Mouse (Mus musculus) left cerebral cortex, adult 18-20 months (tissue): ENCODE measurements around the gene BC030499. TPM values are rescaled to one million over a fixed set of nuclear protein-coding genes. Genes with fewer than 3 reads are reported as not detected.
A peak's percentile ranks its signal among the peaks of the same experiment; 100 is the strongest.
"Not testable (repeated sequence)": the region's sequence is repeated elsewhere in the genome, so short reads cannot be mapped to it uniquely, and the experiment has no call there.

Experiments used
- DNase-seq, 2 experiments: peaks; one replicate each; pipeline ENCODE4 v3.0.0; 2021 to 2022; ENCODE audit warnings: low spot score in 2 of 2, mixed read lengths in 1 of 2
- long read RNA-seq, 2 experiments: library from polyadenylated mRNA; stranded (forward); transcript quantifications; one replicate each; pipeline ENCODE4 v2.0.0; 2021
- total RNA-seq, 2 experiments: library from RNA; stranded (reverse); gene quantifications; 2 replicates each; pipeline ENCODE4 v1.2.3; 2021

BC030499 gene
- 10 to 100 TPM; 18.3 to 20.0 TPM for total RNA-seq
- long read RNA-seq, experiment 1, partial matches to known transcripts, result 0 of 20 reads
- long read RNA-seq, experiment 1, other reads (novel, unspliced or antisense), result 20 of 20 reads
- long read RNA-seq, experiment 2, partial matches to known transcripts, result 1 of 16 reads
- long read RNA-seq, experiment 2, other reads (novel, unspliced or antisense), result 15 of 16 reads

DNA sequence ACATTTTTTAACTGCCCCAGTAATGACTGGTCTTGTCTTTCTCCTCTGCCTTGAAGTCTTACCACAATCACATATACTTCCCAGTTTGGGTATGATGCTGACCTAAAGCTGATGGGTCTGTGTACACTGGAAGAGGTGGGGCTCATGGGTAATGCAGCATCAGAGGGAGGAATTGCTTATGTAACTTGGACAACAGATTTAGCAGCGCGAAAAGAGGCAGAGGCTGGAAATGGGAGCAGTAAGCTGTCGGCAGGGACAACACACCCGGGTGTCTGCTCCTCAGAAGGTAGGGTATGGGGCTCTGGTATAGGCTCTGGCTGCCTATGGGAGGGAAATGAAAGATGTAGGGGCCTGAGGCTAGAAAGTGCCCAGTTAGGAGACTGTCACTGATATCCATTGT is at the start of gene BC030499:
BC030499 (plus strand) TSS at position 188 of the 400 bp plus-strand sequence.
- peak; percentile 46 to 68 for DNase-seq

DNA sequence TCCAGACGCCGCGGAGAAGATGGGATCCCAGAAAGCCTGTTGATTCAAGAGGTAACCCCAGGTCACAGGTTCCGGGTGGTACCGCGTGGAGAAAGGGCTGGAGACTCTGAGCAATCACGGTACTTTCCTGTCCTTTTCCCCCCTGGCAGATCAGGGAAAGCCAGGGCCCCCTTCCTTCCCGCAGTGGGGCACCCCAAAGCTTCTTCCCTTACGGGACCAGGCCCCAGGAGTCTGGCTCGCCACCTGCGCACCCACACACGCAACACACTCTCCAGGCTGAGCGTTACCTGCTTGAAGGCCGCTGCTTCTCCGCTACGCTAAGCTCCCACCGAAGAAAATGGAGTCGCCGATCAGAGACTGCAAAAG is 45.4 kb upstream of the BC030499 start:
- DNase-seq, result no peak

DNA sequence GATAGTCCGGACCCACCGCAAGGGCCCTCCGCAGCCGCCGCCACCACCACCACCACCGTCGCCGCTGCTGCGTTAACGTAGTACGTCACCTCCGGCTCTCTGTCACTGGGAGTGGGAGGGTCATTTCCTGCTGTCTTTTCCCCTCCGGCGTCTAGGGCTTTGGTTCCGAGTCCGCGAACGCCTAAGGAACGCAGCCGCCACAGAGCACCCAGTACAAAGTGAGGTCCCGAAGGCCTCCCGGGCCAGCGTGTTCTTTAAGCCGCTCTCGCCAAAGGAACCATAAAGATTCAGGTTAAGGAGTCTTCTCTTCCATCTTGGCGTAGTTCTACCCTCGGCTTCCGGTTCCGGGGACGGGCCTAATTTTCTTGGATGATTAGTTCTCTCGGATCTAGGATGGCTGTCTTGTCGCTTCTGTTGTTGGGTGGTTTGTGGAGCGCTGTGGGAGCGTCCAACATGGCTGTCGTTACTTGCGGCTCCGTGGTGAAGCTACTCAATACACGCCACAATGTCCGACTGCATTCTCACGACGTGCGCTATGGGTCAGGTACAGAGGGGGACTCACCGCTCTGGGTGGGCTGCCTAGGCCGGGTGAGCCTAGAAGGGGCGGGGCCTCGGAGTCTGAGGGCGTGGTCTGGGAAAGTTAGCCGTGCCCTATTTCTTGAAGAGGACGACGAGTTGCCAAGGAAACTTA is 44.9 kb upstream of the BC030499 start, which contains the start of the genes Sdf2 and Supt6:
Sdf2 (plus strand) TSS at position 120 of the 691 bp plus-strand sequence.
Supt6 (minus strand) TSS at position 361 of the 691 bp plus-strand sequence.
- DNase-seq, result peak; percentile 81 to 88

DNA sequence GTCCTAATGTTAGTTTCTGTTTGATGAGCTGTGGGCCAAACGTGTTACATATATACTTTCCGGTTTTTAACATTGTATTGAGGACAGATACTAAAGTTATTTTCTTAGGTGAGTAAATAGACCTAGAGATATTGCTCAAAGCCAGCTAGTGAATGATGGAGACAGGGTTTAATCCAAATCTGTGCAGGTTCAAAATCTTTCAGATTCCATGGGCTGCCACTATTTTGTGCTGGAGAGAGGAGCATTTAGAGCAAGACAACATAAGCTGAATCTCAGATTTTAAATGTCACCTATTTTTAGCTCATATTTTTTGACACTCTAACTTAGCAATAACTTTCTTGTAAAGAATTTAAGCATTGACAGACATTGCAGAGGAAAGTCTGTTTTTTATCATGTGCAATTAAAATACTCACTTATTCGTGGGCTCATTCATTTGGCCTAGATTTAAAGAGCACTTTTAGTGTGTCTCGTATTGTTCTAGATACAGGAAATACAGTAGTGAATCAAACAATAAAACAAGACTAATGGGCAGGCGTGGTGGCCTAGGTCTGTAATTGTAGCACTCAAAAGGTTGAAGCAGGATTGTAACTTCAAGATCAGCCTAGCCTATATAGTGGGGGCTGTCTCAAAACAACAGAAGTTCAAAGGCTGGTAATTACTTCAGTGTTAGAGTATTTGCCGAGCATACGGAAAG is 44.2 kb upstream of the BC030499 start:
- DNase-seq, result no peak

DNA sequence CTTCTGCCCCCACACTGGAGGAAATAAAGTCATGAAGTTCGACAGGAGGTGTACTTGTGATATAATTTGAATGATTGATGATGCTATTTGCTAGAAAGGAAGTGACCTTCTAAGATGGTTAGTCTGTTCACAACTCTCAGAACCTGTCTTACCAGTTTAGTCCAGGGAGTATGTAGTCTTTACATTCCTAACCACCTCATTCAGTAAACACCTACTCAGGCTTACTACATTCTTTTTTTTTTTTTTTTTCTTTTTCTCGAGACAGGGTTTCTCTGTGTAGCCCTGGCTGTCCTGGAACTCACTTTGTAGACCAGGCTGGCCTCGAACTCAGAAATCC is 43.7 kb upstream of the BC030499 start:
- no peak for DNase-seq

DNA sequence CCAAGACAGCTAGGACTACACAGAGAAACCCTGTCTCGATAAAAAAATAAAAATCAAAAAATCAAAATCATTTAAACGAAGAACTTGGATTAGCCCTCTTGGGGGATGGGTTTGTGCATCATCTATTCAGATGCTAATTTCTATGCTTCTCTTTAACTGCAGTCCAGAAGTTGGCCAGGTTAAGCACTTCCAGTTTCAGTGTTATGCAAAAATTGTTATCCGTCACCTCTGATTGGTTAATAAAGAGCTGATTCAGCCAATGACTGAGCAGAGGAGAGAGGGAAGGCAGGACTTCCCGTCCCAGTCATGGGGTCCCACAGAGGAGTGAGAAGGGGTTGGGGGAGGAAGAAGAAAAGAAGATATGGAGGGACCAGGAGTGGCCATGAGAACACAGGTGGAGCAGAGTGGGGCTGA is 42.9 kb upstream of the BC030499 start:
- no peak for DNase-seq

DNA sequence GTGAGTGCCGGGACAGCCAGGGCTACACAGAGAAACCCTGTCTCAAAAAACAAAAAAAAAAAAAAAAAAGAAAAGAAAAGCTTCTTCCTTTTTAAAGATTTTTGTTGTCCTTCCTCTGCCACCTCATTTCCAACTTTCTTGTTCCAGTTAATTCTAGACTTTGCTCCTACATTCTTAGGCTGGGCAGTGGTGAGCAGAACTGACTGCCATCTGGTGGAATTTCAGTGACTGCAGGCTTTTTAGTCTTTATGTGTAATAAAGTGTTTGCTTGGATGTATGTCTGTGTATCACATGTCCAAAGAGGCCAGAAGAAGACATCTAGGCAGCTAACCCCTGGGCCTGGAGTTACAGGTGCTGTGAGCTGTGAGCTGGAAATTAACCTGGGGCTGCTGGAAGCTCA is 34.0 kb upstream of the BC030499 start:
- no peak for DNase-seq

DNA sequence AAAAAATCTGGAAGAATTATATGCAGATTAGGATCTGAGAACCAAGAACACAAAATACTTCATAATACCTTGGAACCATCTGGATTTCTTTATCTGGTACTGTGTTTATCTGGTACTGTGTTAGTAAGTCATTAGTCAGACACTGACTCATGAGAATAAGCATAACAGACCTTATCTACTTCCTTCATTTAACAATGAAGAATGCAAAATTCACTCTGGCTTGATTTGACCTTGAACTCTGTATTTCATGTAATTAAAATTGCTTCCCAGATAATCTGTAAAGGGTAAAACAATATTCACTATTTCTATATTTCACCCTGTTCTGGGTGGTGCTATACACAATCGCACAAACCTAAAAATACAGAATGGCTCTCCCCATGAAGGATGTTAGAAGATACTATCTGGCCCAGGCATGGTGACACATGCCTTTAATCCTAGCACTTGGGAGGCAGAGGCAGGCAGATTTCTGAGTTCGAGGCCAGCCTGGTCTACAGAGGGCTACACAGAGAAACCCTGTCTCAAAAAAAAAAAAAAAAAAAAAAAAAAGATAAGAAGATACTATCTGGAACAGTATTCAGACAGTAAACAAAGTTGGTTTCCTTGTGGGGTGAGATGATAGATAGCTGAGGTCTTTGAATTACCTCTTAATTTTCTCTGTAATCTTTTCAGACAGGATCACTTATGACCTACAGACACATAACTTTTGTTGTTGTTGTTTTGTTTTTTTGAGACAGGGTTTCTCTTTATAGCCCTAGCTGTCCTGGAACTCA is 30.0 kb upstream of the BC030499 start:
- no peak for DNase-seq

DNA sequence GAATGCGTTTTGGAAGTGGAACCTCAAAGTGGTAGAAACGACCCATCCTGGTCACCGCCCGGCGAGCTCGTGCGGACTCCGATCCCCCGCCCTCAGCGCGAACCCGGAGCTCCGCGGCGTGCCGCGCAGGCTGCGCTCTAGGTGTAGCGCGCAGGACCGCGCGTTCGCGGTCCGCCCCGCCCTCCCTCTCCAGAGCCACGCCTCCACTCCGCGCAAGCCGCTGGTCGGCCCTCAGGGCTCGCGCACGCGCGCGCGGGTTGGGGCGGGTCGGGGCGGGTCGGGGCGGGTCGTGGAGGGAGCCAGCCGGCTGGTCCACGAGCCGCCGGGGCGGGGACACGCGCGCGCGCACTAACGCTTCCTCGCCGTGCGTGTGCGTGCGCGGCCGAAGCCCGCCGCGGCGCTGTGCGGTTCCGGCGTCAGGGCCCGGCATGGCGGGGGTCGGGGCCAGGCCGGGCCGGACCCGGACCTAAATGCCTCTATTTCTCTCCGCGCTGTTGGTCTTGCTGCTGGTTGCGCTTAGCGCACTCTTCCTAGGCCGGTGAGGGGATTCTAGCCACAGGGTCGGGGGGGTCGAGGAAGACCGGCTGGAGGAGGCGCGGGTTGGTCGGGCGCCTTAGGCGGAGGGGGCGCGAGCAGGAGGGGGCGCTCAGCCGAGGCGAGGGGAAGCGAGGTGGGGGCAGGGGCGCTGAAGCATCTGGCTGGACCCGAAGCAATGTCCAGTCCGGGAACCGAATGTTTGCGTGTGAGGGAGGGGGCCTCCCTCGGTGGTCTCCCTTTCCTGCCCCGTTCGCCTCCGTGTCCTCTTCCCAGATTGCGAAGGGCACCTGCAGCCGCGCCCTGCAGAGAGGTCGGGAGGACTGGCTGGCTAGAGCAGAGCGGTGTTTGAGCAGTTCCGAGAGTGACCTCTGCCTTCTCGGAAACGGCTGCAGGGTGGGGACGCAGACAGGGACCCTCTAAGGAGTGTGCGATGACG is 29.0 kb upstream of the BC030499 start, which contains the start of gene 2610507B11Rik:
2610507B11Rik (plus strand) TSS at position 373 of the 973 bp plus-strand sequence.
- peak; percentile 85 to 93 for DNase-seq

DNA sequence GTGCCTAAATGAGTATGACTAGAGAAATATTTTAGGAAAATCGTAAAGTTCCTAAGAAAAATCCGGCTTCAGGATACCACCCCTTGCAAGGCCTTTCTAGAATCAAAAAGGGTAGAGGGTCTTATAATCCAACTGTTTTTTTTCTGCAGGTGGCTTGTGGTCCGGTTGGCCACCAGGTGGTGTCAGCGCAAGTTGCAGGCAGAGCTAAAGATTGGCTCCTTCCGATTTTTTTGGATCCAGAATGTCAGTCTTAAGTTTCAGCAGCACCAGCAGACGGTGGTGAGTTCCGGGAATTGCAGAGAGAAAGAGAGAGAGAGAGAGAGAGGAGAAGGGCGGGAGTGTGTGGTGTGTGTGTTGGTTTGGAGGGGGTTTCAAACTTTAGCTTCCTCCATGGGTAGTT is 28.1 kb upstream of the BC030499 start:
- peak; percentile 18 to 38 for DNase-seq

DNA sequence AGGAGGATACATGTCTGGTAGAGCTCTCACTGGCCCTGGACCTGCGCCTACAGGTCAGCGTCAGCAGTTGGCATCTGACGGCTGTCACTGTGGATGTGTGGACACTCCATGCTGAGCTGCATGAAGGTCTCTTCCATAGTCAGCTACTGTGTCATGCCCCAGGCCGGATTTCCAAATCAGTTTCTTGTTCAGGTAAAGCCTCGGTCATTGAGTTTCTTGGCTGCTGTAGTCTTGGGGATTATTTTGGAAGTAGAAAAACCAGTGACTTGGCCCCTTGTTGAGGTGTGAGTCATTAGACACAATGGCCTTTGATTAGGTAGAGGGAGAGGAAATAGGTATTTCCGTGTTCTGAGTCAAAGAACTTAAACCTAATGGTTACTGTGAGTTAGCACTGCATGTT is 25.1 kb upstream of the BC030499 start:
- no peak for DNase-seq

DNA sequence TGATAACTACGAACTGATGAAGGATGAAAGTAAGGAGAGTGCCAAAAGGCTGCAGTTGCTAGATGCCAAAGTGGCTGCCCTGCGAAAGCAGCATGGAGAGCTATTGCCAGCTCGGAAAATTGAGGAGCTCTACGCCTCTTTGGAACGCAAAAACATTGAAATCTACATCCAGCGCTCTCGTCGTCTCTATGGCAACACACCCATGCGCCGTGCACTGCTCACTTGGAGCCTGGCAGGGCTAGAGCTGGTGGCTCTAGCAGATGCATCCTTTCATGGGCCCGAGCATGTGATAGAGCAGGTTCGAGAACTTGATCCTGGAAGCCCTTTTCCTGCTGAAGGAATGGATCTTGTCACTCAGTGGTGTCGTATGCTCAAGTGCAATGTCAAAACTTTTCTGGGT is 18.7 kb upstream of the BC030499 start:
- peak; percentile 61 to 71 for DNase-seq

DNA sequence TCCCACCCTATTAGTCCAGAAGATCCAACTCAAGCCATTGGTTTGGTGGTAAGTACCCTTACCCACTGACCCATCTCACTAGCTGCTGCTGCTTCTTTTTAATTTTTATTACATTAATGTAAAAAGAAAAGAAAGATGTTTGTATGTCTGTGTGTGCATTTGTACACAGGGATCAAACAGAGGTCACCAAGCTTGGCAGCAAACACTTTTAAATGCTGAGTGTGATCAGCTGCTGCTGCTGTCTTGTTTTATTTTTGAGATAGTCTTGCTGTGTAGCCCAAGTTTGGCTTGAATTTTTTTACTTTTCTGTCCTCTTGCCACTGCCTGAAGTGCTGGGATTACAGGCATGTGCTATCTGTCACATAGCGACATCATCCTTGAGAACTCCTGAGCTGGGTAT is 15.0 kb upstream of the BC030499 start:
- no peak for DNase-seq

DNA sequence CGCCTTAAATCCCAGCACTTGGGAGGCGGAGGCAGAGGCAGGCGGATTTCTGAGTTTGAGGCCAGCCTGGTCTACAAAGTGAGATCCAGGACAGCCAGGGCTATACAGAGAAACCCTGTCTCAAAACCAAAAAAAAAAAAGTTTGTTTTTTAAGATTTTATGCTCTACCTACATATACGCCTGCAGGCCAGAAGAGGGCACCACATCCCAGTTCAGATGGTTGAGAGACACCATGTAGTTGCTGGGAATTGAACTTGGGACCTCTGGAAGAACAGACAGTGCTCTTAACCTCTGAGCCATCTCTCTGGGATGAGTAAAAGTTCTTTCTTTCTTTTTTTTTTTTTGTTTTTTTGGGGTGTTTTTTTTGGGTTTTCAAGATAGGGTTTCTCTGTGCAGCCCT is 14.5 kb upstream of the BC030499 start:
- DNase-seq, result not testable (repeated sequence)

DNA sequence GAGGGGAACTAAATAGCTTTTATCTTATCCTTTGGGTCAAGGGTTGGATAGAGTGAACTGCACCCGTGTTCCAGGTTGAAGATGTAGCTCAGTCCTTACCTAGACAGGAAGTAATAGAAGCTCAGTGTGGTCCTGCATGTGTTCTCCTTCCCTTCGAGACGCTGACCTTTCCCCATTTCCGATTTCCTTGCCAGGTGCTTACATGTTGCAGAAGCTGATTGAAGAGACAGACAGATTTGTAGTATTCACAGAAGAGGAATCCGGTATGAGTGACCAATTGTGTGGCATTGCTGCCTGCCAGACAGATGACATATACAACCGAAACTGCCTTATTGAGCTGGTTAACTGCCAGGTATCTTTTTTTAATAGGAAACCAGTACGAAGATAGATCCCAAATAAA is 11.8 kb upstream of the BC030499 start:
- no peak for DNase-seq

DNA sequence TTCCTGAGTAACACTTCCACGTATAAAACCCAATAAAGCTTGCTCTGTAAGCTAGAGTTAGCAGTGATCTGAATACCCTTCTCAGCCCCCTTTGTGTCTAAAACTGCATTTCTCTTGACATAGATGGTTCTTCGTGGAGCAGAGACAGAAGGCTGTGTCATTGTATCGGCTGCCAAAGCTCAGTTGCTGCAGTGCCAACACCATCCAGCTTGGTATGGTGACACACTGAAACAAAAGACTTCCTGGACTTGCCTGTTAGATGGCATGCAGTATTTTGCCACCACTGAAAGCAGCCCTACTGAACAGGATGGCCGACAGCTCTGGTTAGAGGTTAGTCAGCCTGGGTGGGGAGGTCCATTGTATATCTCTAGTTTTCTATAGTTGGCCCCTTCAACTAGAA is 11.1 kb upstream of the BC030499 start:
- DNase-seq, result no peak

DNA sequence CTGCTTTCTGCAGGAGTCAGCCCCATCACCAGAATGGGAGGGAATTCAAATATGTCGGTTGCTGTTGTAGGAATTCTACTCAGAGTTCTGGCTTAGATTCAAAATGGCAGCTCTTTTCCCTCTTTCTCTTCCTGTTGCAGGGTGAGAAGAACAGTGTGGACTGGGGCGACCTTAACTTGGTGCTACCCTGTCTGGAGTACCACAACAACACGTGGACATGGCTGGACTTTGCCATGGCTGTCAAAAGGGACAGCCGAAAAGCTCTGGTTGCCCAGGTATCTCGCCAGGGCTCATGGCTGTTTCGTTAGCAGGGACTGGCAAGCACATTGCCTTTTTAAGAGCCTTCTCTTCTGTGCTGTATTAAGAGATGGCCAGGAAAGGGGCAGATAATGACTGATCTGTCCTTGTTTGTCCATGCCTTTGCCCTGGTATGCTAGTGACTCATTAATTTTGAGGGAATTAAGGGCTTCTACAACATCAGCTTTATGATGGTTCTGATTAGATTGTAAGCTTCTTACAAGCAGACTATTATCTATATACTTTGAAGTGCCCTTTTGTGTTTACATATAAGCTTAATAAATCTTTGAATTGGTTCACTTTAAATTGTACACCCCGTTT is 1.4 kb upstream of the BC030499 start:
- no peak for DNase-seq

DNA sequence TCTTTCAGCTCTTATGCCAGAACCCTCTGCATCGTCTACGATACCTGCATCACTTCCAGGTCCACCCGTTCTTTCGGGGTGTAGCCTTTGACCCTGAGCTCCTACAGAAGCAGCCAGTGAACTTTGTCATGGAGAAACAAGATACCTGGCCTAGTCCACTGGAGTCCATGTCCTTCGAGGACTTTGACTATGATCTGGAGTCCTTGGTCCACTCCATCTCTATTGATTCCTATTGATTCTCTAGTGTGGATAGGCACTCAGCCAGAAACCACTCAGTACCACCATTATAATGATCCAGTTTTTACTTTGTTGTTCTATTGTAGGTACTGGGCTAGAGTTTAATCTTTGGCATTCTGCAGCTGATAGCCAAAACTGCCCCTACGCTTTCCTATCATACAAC is 3.9 kb downstream of the BC030499 start:
- DNase-seq, result no peak

DNA sequence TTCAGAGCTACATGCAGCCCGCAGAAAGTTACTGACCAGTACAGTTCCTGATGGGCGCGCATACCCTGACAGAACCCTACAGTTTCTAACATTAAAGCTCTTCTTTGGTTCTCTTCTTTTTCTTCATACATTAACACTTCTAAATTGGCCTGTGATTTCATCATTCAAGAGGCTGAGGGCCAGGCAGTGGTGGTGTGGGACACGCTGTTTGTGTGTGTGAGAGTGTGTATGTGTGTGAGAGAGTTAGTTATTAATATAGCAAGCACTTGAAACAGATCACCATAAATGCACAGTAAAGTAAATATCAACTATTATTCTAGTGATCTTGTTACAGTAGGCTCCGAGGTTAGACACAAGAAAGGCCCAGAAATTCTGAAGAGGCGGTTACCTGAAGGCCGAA is 10.3 kb downstream of the BC030499 start:
- no peak for DNase-seq
